Mouse (Mus musculus) midbrain, embryonic 16.5 days (tissue): ENCODE results near the gene Arsg. TPM values are rescaled to one million over a fixed set of nuclear protein-coding genes. Genes with fewer than 3 reads are reported as not detected.
"Not testable (repeated sequence)": the region's sequence is repeated elsewhere in the genome, so short reads cannot be mapped to it uniquely, and the experiment has no call there.

Experiments
- ATAC-seq: fragments of 200-750 bp; cut with Nextera tagmentation; 2 replicates; pipeline ENCODE4 v1.8.0; 2017; ENCODE audit warnings: moderate TSS enrichment
- H3K27ac ChIP-seq: fragments of 300-500 bp; sonication (generic); 2 replicates; pipeline ENCODE4 v1.5.1; 2014; ENCODE audit warnings: mild to moderate bottlenecking, low read length, mixed read lengths
- H3K27me3 ChIP-seq: fragments of 300-500 bp; sonication (generic); 2 replicates; pipeline ENCODE4 v1.6.1; 2014; ENCODE audit warnings: low read depth, low read length, mixed read lengths; ENCODE audit not compliant: control insufficient read depth, insufficient read depth
- H3K36me3 ChIP-seq: fragments of 300-500 bp; sonication (generic); 2 replicates; pipeline ENCODE4 v1.6.1; 2014; ENCODE audit warnings: mild to moderate bottlenecking, low read length, moderate library complexity, mixed read lengths; ENCODE audit not compliant: control insufficient read depth, insufficient read depth
- H3K4me1 ChIP-seq: fragments of 300-500 bp; sonication (generic); 2 replicates; pipeline ENCODE4 v1.6.1; 2014; ENCODE audit warnings: mild to moderate bottlenecking, low read length, mixed read lengths; ENCODE audit not compliant: control insufficient read depth, insufficient read depth
- H3K4me2 ChIP-seq: fragments of 300-500 bp; sonication (generic); 2 replicates; pipeline ENCODE4 v1.6.1; 2014; ENCODE audit warnings: mild to moderate bottlenecking, low read length, mixed read lengths
- H3K4me3 ChIP-seq: fragments of 300-500 bp; sonication (generic); 2 replicates; pipeline ENCODE4 v1.5.1; 2014; ENCODE audit warnings: low read depth, mild to moderate bottlenecking, low read length, moderate library complexity, mixed read lengths
- H3K9ac ChIP-seq: fragments of 300-500 bp; sonication (generic); 2 replicates; pipeline ENCODE4 v1.6.1; 2014; ENCODE audit warnings: low read depth, low read length, mixed read lengths
- H3K9me3 ChIP-seq: fragments of 300-500 bp; sonication (generic); replicated peaks from 2 replicates; pipeline ENCODE4 v1.6.1; 2014; ENCODE audit warnings: mild to moderate bottlenecking, low read length, mixed read lengths; ENCODE audit not compliant: control insufficient read depth, poor library complexity, severe bottlenecking
- WGBS: fragments of 180-500 bp; shearing (Covaris S2); extraction: QIAGEN DNeasy Blood & Tissue Kit; methylation state at CpG from one replicate; pipeline ENCODE4 v1.1.7; 2014; 5-methylcytosine and 5-hydroxymethylcytosine counted together
- polyA plus RNA-seq: library from polyadenylated mRNA; unstranded; fragments of >200 nt; fragmentation: Nextera tagmentation; extraction: Ambion mirVana; gene quantifications from 2 replicates; pipeline ENCODE4 v1.2.1, GENCODE M21; 2015

Gene Arsg
- polyA plus RNA-seq, 1 experiment from 2014 or later, result 4.2 TPM

DNA sequence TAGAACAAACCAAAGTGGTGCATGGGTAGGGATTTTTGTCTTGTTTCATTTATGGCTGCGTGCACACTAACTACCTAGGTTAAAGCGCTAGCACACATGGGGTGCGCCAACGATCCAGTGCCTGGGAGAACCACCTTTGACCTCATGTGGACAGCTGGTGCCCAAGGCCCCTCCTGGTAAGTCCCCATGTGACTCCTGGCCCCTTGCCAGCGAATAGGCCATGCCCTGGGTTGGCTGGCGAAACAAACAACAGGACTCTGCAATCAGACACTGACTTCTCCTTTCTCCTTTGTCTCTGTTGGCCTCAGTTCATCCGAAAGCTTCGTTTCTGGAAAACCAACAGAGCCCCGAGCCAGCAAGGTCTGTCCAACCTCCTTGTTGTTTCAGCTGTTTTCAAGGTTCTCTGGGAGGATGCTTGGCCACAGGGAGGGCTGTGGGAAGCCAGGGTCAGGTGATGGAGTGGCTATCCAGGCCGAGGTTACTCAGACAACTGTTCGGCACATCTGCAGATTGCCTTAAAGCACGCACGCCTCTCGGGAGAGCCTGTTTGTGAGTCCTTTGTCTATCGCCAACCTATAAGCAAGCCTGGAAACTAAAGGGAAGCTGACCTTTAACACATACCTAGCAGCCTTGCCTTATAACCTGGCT lies 12.3 kb downstream of the Arsg start:
- no peak overlapping the region for H3K27ac ChIP-seq
- 86% methylated on average over 15 of the region's 15 CpGs for WGBS
- no peaks in the 10 kb centered on the region for H3K4me1 ChIP-seq
- H3K9me3 ChIP-seq, result no peaks in the 10 kb centered on the region
- ATAC-seq, result no peak
- no peaks in the 10 kb centered on the region for H3K36me3 ChIP-seq
- H3K9ac ChIP-seq, result no peak overlapping the region
- H3K4me2 ChIP-seq, result no peak overlapping the region
- H3K27me3 ChIP-seq, result no peaks in the 10 kb centered on the region
- no peak overlapping the region for H3K4me3 ChIP-seq

GRCm38 (mm10) chr11:109487111-109487510 lies 13.9 kb downstream of the Arsg start:
- Histone ChIP-seq H3K4me1 (no peaks in the 10 kb centered on the region), H3K27ac (no peak overlapping the region), H3K27me3 (no peaks in the 10 kb centered on the region), H3K9me3 (no peaks in the 10 kb centered on the region), H3K4me3 (no peak overlapping the region), H3K36me3 (no peaks in the 10 kb centered on the region), H3K4me2 (no peak overlapping the region), H3K9ac (no peak overlapping the region)
- 12% methylated on average over 1 of the region's 1 CpGs for WGBS
- no peak for ATAC-seq

DNA sequence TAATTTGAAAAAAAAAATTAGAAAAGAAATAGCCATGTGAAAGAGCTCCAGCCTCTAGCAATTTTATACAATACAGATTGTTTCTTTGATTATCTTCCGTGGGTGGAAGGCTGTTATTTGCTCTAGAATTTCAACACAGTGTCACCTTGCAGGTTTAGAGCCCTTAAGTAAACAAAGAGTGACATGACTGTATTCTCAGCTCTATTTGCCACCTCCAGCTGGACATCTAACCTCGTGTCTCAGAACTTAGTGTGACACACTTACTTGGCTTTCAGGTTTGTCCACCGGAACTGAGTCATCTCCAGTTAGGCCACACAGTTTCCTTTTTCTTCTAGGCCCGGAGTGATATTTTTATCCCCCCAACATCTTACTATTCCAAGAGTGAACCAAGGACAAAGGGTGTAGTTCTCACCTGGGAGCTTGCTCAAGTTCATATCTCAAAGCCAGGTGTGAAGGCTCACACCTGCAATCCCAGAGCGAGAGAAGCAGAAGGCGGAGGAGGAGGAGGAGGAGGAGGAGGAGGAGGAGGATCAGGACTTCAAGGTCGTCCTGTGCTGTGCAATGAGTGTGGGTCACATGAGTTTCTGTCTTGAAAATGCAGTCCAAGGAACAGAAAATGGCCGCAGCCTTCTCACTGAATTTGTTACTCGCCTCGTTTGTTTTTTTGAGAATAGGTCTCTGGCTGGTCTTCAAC lies 15.0 kb downstream of the Arsg start:
- no peaks in the 10 kb centered on the region for H3K4me1 ChIP-seq
- ATAC-seq, result no peak
- H3K27me3 ChIP-seq, result no peaks in the 10 kb centered on the region
- H3K27ac ChIP-seq, result no peak overlapping the region
- WGBS, result 84% methylated on average over 10 of the region's 10 CpGs
- H3K4me3 ChIP-seq, result no peak overlapping the region
- no peaks in the 10 kb centered on the region for H3K9me3 ChIP-seq
- H3K36me3 ChIP-seq, result no peaks in the 10 kb centered on the region
- no peak overlapping the region for H3K9ac ChIP-seq
- H3K4me2 ChIP-seq, result no peak overlapping the region

DNA sequence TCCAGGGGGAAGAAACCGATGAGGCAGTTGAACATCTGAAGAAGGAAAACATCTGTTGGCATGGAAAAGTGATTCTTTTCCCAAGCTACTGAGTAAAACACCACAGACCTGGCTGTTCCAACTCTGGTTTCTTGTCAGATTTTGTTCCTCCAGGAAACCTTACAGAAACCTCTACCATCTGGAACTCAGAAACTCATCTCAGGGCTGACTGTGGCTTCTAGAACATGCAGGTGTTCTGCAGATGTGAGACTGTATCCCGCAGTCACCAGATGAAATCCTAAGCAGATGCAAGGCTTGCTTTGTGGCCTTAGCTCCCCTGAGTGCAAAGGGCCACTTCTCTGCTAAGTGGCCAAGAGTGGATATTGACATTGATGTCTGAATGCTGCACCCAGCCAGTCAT lies 16.6 kb downstream of the Arsg start:
- no peak overlapping the region for H3K4me2 ChIP-seq
- WGBS, result 96% methylated on average over 2 of the region's 2 CpGs
- H3K27me3 ChIP-seq, result no peaks in the 10 kb centered on the region
- no peak for ATAC-seq
- no peak overlapping the region for H3K27ac ChIP-seq
- H3K36me3 ChIP-seq, result no peaks in the 10 kb centered on the region
- no peaks in the 10 kb centered on the region for H3K4me1 ChIP-seq
- no peak overlapping the region for H3K9ac ChIP-seq
- H3K9me3 ChIP-seq, result no peaks in the 10 kb centered on the region
- H3K4me3 ChIP-seq, result no peak overlapping the region

GRCm38 (mm10) chr11:109491844-109492243 lies 18.7 kb downstream of the Arsg start:
- Histone ChIP-seq H3K4me1 (no peaks in the 10 kb centered on the region), H3K27ac (no peak overlapping the region), H3K4me3 (no peak overlapping the region), H3K27me3 (no peaks in the 10 kb centered on the region), H3K9me3 (no peaks in the 10 kb centered on the region), H3K4me2 (no peak overlapping the region), H3K9ac (no peak overlapping the region), H3K36me3 (no peaks in the 10 kb centered on the region)
- WGBS, result 90% methylated on average over 4 of the region's 4 CpGs
- ATAC-seq, result no peak

- WGBS, result 75% methylated on average over 8 of the region's 8 CpGs
- ATAC-seq, H3K9ac ChIP-seq, H3K4me3 ChIP-seq, H3K9me3 ChIP-seq, H3K4me1 ChIP-seq, H3K27me3 ChIP-seq, H3K36me3 ChIP-seq, H3K27ac ChIP-seq, H3K4me2 ChIP-seq: not testable (repeated sequence)
Observed at GRCm38 (mm10) chr11:109492847-109493464, 19.8 kb downstream of the Arsg start.

DNA sequence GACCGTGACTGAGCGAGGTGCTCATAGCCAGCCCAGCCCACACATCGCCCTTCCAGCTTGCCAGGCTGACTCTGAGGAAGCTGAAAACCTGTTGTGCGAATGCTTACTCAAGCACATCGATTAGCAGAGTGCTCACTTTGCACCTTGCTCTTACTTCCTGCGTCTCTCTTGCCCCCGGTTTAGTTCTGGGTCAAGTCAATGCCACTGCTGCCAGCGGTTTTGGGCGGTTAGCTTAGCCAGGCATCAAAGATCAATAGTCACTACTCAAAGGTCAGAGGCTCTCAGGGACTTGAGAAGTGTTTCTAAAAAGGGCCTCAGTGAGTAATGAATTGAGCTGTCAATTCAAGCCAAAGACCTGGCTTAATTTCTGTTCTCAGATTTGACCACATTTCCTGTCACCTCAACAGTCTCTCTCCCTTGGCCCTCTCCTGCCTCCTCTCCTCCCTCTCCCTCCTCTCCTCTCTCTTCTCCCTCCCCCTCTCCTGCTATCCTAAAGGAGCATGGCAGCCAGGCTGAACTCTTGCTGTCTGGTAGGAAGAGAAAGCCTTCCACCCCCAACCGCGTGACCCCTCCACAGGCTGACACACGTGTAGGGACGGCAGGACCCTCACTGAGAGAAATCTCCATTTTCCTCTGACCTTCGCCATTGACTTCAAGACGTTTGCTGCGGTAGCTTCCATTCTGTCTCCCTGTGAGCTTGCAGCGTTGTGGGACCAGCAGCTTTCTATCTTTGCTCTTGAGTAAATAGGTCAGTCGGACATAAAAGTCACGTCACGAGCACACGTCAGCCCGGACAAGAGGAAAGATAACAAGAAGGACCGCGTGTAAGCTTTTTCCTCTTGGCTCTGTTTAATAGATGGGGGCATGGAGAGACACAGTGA lies 22.0 kb downstream of the Arsg start:
- no peak overlapping the region for H3K4me3 ChIP-seq
- WGBS, result 51% methylated on average over 24 of the region's 24 CpGs
- H3K36me3 ChIP-seq, result no peaks in the 10 kb centered on the region
- no peak for ATAC-seq
- peaks cover 5% of the 10 kb centered on the region for H3K4me1 ChIP-seq
- no peak overlapping the region for H3K9ac ChIP-seq
- H3K27me3 ChIP-seq, result no peaks in the 10 kb centered on the region
- no peak overlapping the region for H3K27ac ChIP-seq
- H3K9me3 ChIP-seq, result no peaks in the 10 kb centered on the region
- no peak overlapping the region for H3K4me2 ChIP-seq

DNA sequence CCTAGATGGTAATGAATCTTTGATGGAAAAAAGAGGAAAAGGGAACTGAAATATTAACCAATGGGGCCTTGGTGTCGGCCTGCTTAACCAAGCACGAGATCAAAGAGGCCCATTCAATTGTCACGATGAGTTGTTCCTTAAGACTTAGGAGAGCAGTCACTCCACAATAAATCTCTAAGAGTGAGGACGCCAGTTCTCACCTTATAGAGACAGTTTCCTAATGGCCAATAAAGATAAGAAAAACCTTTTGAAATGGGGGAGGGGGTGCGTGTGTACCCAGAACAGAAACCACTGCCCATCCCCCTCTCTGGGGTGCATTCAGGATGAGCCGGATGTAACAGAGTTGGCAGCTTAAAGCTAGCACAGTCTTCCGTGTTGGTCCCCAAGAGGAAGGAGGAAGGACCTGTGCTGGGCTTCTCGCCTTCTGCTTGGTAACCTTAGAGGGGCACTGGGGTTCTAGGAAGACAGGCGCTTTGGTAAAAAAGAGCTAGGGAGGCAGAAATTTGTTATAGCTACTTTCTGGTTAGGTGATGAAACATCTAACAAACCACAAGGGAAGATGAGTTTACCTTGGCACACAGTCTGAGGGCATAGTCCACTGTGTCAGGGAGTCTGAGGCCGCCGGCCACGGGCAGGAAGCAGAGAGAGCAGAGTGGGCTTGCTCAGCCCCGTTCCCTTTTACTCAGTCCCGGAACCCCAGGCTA lies 22.7 kb downstream of the Arsg start:
- no peaks in the 10 kb centered on the region for H3K27me3 ChIP-seq

More for the DNA sequence above, 22.7 kb downstream of the Arsg start:
- Histone ChIP-seq H3K4me2 (no peak overlapping the region), H3K9ac (no peak overlapping the region), H3K4me1 (peaks cover 5% of the 10 kb centered on the region), H3K27ac (no peak overlapping the region), H3K9me3 (no peaks in the 10 kb centered on the region), H3K4me3 (no peak overlapping the region), H3K36me3 (no peaks in the 10 kb centered on the region)
- WGBS, result 63% methylated on average over 14 of the region's 14 CpGs
- ATAC-seq, result no peak
